Mouse (Mus musculus) CH12.LX (cell line): ENCODE data around the gene Oscar.

ENCODE experiments used
- CTCF ChIP-seq, 2 experiments: IDR thresholded peaks in 1 of 2; conservative IDR thresholded peaks in 1 of 2; 2 replicates each; pipeline ENCODE4 v1.5.1; 2011 to 2012; ENCODE audit warnings: low read depth in 2 of 2, low read length in 2 of 2, improper control_type of control experiment in 1 of 2, inconsistent platforms in 1 of 2, mild to moderate bottlenecking in 1 of 2, moderate library complexity in 1 of 2
- ELF1 ChIP-seq: IDR thresholded peaks from 2 replicates; pipeline ENCODE4 v1.6.1; 2014; ENCODE audit warnings: low read depth, mild to moderate bottlenecking, inconsistent platforms, low read length, improper control_type of control experiment
- EP300 ChIP-seq: IDR thresholded peaks from 2 replicates; pipeline ENCODE4 v1.6.1; 2011; ENCODE audit warnings: low read length, improper control_type of control experiment
- GABPA ChIP-seq: IDR thresholded peaks from 2 replicates; pipeline ENCODE4 v1.6.1; 2012; ENCODE audit warnings: low read depth, low read length, improper control_type of control experiment, inconsistent platforms; ENCODE audit not compliant: insufficient replicate concordance
- MAX ChIP-seq: IDR thresholded peaks from 2 replicates; pipeline ENCODE4 v1.6.1; 2011; ENCODE audit warnings: low read length, improper control_type of control experiment
- NRF1 ChIP-seq: IDR thresholded peaks from 2 replicates; pipeline ENCODE4 v1.6.1; 2014; ENCODE audit warnings: low read depth, mild to moderate bottlenecking, inconsistent platforms, low read length, improper control_type of control experiment, moderate library complexity
- POLR2A ChIP-seq: IDR thresholded peaks from 2 replicates; pipeline ENCODE4 v1.6.1; 2011; ENCODE audit warnings: low read depth, mild to moderate bottlenecking, improper control_type of control experiment, low read length
- RAD21 ChIP-seq: IDR thresholded peaks from 2 replicates; pipeline ENCODE4 v1.6.1; 2011; ENCODE audit warnings: low read depth, mild to moderate bottlenecking, low read length, improper control_type of control experiment, moderate library complexity

DNA sequence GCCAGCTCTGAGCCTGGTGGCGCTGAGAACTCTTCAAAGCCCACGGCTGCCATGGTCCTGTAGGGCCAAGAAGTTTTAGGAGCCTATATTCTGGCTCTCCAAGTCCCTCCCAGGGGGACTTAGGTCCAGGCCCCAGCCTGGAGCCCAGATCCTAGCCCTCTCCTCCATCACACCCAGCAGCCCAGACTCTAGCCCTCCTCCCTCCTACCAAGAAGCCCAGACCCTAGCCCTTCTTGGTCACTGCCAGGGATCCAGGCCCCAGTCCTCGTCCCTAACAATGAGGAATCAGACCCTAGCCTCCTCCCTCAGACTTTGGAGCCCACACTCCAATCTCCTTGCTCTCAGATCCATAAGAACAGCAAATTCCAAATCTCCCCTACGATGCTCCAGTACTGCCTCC lies 13.1 kb upstream of the Oscar start:
- TF ChIP-seq ELF1 (no peak), CTCF (conservative IDR thresholded peaks at IDR 0.05 in 1 of 2, IDR thresholded peaks at IDR 0.05 in 1 of 2; ENCODE audit: low read depth in 2 of 2, low read length in 2 of 2) (no peak), POLR2A (no peak), NRF1 (no peak), MAX (no peak), RAD21 (no peak), EP300 (no peak), GABPA (no peak)
